Mouse (Mus musculus) hindbrain, postnatal 0 days (tissue): ENCODE results near the gene St13. TPM values are rescaled to one million over a fixed set of nuclear protein-coding genes. Genes with fewer than 3 reads are reported as not detected.
A peak's percentile ranks its signal among the peaks of the same experiment; 100 is the strongest.

Experiments
- ATAC-seq: fragments of 200-750 bp; cut with Nextera tagmentation; 2 replicates; pipeline ENCODE4 v1.8.0; 2017; ENCODE audit warnings: mild to moderate bottlenecking, moderate TSS enrichment, moderate library complexity
- DNase-seq: peaks from one replicate; pipeline ENCODE4 v3.0.0-alpha.2; 2015; ENCODE audit warnings: low spot score
- H3K27ac ChIP-seq: fragments of 300-500 bp; sonication (generic); 2 replicates; pipeline ENCODE4 v1.5.1; 2014; ENCODE audit warnings: mild to moderate bottlenecking
- H3K27me3 ChIP-seq: fragments of 300-500 bp; sonication (generic); 2 replicates; pipeline ENCODE4 v1.6.1; 2014; ENCODE audit warnings: low read length, mixed read lengths; ENCODE audit not compliant: insufficient read depth
- H3K36me3 ChIP-seq: fragments of 300-500 bp; sonication (generic); 2 replicates; pipeline ENCODE4 v1.6.1; 2014; ENCODE audit warnings: low read length, mixed read lengths; ENCODE audit not compliant: insufficient read depth
- H3K4me1 ChIP-seq: fragments of 300-500 bp; sonication (generic); 2 replicates; pipeline ENCODE4 v1.6.1; 2014; ENCODE audit warnings: antibody characterized with exemption, low read length, mixed read lengths; ENCODE audit not compliant: insufficient read depth
- H3K4me2 ChIP-seq: fragments of 300-500 bp; sonication (generic); 2 replicates; pipeline ENCODE4 v1.6.1; 2014; ENCODE audit warnings: low read depth, mild to moderate bottlenecking, low read length, moderate library complexity, mixed read lengths
- H3K4me3 ChIP-seq: fragments of 300-500 bp; sonication (generic); 2 replicates; pipeline ENCODE4 v1.5.1; 2014; ENCODE audit warnings: low read length
- H3K9ac ChIP-seq: fragments of 300-500 bp; sonication (generic); replicated peaks from 2 replicates; pipeline ENCODE4 v1.6.1; 2014; ENCODE audit warnings: mild to moderate bottlenecking, low read length, moderate library complexity, mixed read lengths
- H3K9me3 ChIP-seq: fragments of 300-500 bp; sonication (generic); 2 replicates; pipeline ENCODE4 v1.6.1; 2016; ENCODE audit warnings: low read length, mixed read lengths
- CTCF ChIP-seq: IDR thresholded peaks from 2 replicates; pipeline ENCODE4 v1.5.1; 2016; ENCODE audit warnings: antibody characterized with exemption, control low read depth, low read depth
- WGBS: fragments of 180-500 bp; shearing (Covaris S2); extraction: QIAGEN DNeasy Blood & Tissue Kit; methylation state at CpG from one replicate; pipeline ENCODE4 v1.1.7; 2014; 5-methylcytosine and 5-hydroxymethylcytosine counted together
- polyA plus RNA-seq: library from polyadenylated mRNA; unstranded; fragments of >200 nt; fragmentation: Nextera tagmentation; extraction: Ambion mirVana; gene quantifications from 2 replicates; pipeline ENCODE4 v1.2.1, GENCODE M21; 2015
- total RNA-seq: library from RNA; depleted of rRNA; stranded (reverse); fragments of >200 nt; gene quantifications from 2 replicates; pipeline ENCODE4 v1.2.3, GENCODE M21; 2014

Gene St13
- total and polyA plus RNA-seq, 2 experiments from 2014 or later: 87.8 to 209 TPM

- peak overlapping the region; percentile 70 for H3K4me2 ChIP-seq
- H3K9me3 ChIP-seq: no peaks in the 10 kb centered on the region
- H3K4me3 ChIP-seq: peak overlapping the region; percentile 94
- ATAC-seq: no peak
- H3K9ac ChIP-seq: peak overlapping the region; percentile 91
- H3K4me1 ChIP-seq: peaks cover 6% of the 10 kb centered on the region; the same call in 1 of the 2 replicates
- H3K27me3 ChIP-seq: no peaks in the 10 kb centered on the region
- H3K27ac ChIP-seq: peak overlapping the region; percentile 97; the same call in 1 of the 2 replicates
- H3K36me3 ChIP-seq: no peaks in the 10 kb centered on the region
- TF ChIP-seq CTCF: no peak
- no peak for DNase-seq
These were observed 1.7 kb downstream of the St13 start for GRCm38 (mm10) chr15:81398189-81398588.

- 86% methylated on average over 8 of the region's 8 CpGs for WGBS
- Histone ChIP-seq H3K4me1 (no peaks in the 10 kb centered on the region), H3K4me2 (no peak overlapping the region), H3K36me3 (peaks cover 12% of the 10 kb centered on the region), H3K27me3 (no peaks in the 10 kb centered on the region), H3K9me3 (no peaks in the 10 kb centered on the region), H3K27ac (no peak overlapping the region), H3K4me3 (no peak overlapping the region), H3K9ac (no peak overlapping the region)
- ATAC-seq (no peak), DNase-seq (no peak)
- no peak for TF ChIP-seq CTCF
These were observed 5.5 kb downstream of the St13 start for GRCm38 (mm10) chr15:81394211-81394915.

- H3K4me1 ChIP-seq: no peaks in the 10 kb centered on the region
- no peak for DNase-seq
These were observed 6.9 kb downstream of the St13 start for GRCm38 (mm10) chr15:81392997-81393396.

GRCm38 (mm10) chr15:81386327-81386726 lies 13.6 kb downstream of the St13 start:
- no peak for DNase-seq
- TF ChIP-seq CTCF: peak; percentile 33
- Histone ChIP-seq H3K9ac (no peak overlapping the region), H3K4me3 (no peak overlapping the region), H3K36me3 (peaks cover 38% of the 10 kb centered on the region), H3K4me2 (no peak overlapping the region), H3K27me3 (no peaks in the 10 kb centered on the region), H3K4me1 (no peaks in the 10 kb centered on the region), H3K27ac (no peak overlapping the region), H3K9me3 (no peaks in the 10 kb centered on the region)
- 97% methylated on average over 5 of the region's 5 CpGs for WGBS
- ATAC-seq: no peak

More at GRCm38 (mm10) chr15:81392997-81393396, 6.9 kb downstream of the St13 start:
- no peak overlapping the region for H3K27ac ChIP-seq
- H3K9me3 ChIP-seq: no peaks in the 10 kb centered on the region
- no peaks in the 10 kb centered on the region for H3K27me3 ChIP-seq
- peaks cover 14% of the 10 kb centered on the region for H3K36me3 ChIP-seq
- no peak for TF ChIP-seq CTCF
- no peak overlapping the region for H3K4me3 ChIP-seq
- H3K4me2 ChIP-seq: no peak overlapping the region
- no peak for ATAC-seq
- no peak overlapping the region for H3K9ac ChIP-seq

- no peak for DNase-seq
- Histone ChIP-seq H3K4me3 (no peak overlapping the region), H3K27me3 (no peaks in the 10 kb centered on the region), H3K4me2 (no peak overlapping the region), H3K36me3 (peaks cover 26% of the 10 kb centered on the region), H3K27ac (no peak overlapping the region), H3K9ac (no peak overlapping the region), H3K9me3 (no peaks in the 10 kb centered on the region), H3K4me1 (no peaks in the 10 kb centered on the region)
- 91% methylated on average over 2 of the region's 2 CpGs for WGBS
- no peak for TF ChIP-seq CTCF
- no peak for ATAC-seq
These were observed 21.0 kb downstream of the St13 start for GRCm38 (mm10) chr15:81378845-81379244.

GRCm38 (mm10) chr15:81374621-81375020 lies 25.3 kb downstream of the St13 start:
- Histone ChIP-seq H3K27ac (no peak overlapping the region), H3K4me3 (no peak overlapping the region), H3K9ac (no peak overlapping the region), H3K9me3 (no peaks in the 10 kb centered on the region), H3K4me2 (no peak overlapping the region), H3K4me1 (no peaks in the 10 kb centered on the region), H3K27me3 (no peaks in the 10 kb centered on the region), H3K36me3 (peaks cover 46% of the 10 kb centered on the region)
- DNase-seq (no peak), ATAC-seq (no peak)
- 92% methylated on average over 11 of the region's 11 CpGs for WGBS
- no peak for TF ChIP-seq CTCF

- TF ChIP-seq CTCF: no peak
- H3K27me3 ChIP-seq: no peaks in the 10 kb centered on the region
- H3K9me3 ChIP-seq: no peaks in the 10 kb centered on the region
- WGBS: 82% methylated on average over 1 of the region's 1 CpGs
- no peak overlapping the region for H3K9ac ChIP-seq
- H3K4me1 ChIP-seq: no peaks in the 10 kb centered on the region
- DNase-seq (no peak), ATAC-seq (no peak)
- H3K4me2 ChIP-seq: no peak overlapping the region
- H3K27ac ChIP-seq: no peak overlapping the region
- H3K4me3 ChIP-seq: no peak overlapping the region
- H3K36me3 ChIP-seq: peaks cover 52% of the 10 kb centered on the region
These were observed 29.5 kb downstream of the St13 start for GRCm38 (mm10) chr15:81370356-81370755.
